Mouse (Mus musculus): ENCODE data around the gene Dppa5a.
"Not testable (repeated sequence)": the region's sequence is repeated elsewhere in the genome, so short reads cannot be mapped to it uniquely, and the experiment has no call there.

The Dppa5a gene

GRCm38 (mm10) chr9:78367959-78368358, at the start of gene Dppa5a:
TSS of gene Dppa5a (minus strand) at chr9:78368177.
- in situ Hi-C loops (cut with MseI, MboI) = not testable (repeated sequence)

- in situ Hi-C loops (cut with MseI, MboI) = no loop called here
These were observed 33.6 kb upstream of the Dppa5a start for GRCm38 (mm10) chr9:78401596-78401995.

GRCm38 (mm10) chr9:78400570-78400969, 32.6 kb upstream of the Dppa5a start:
- in situ Hi-C loops (cut with MseI, MboI) = no loop called here

- in situ Hi-C loops (cut with MseI, MboI) = no loop called here
These were observed 28.5 kb upstream of the Dppa5a start for GRCm38 (mm10) chr9:78396517-78396916.

- in situ Hi-C loops (cut with MseI, MboI) = no loop called here
These were observed 27.8 kb upstream of the Dppa5a start, which contains the start of gene Ddx43 for GRCm38 (mm10) chr9:78395630-78396351. TSS of gene Ddx43 (plus strand) at chr9:78395777.

GRCm38 (mm10) chr9:78395244-78395629, 27.3 kb upstream of the Dppa5a start:
- in situ Hi-C loops (cut with MseI, MboI) = no loop called here

- in situ Hi-C loops (cut with MseI, MboI) = loop anchor here in 1 of 2 experiments (5.0 kb wide), 1 partner anchor 37 kb away; the partner anchor contains the start of gene Gsta2
These were observed 26.6 kb upstream of the Dppa5a start for GRCm38 (mm10) chr9:78394602-78395001.

- in situ Hi-C loops (cut with MseI, MboI) = loop anchor here in 1 of 2 experiments (5.0 kb wide), 1 partner anchor 36 kb away; the partner anchor contains the start of gene Gsta2
These were observed 25.8 kb upstream of the Dppa5a start for GRCm38 (mm10) chr9:78393741-78394140.

- in situ Hi-C loops (cut with MseI, MboI) = loop anchor here in 1 of 2 experiments (5.0 kb wide), 1 partner anchor 33 kb away; the partner anchor contains the start of gene Gsta2
These were observed 22.0 kb upstream of the Dppa5a start for GRCm38 (mm10) chr9:78389981-78390380.

GRCm38 (mm10) chr9:78386947-78387346, 19.0 kb upstream of the Dppa5a start:
- in situ Hi-C loops (cut with MseI, MboI) = no loop called here

- in situ Hi-C loops (cut with MseI, MboI) = no loop called here
These were observed 17.9 kb upstream of the Dppa5a start for GRCm38 (mm10) chr9:78385893-78386292.

GRCm38 (mm10) chr9:78378113-78378785, 10.3 kb upstream of the Dppa5a start, which contains the start of gene Ooep:
TSS of gene Ooep (minus strand) at chr9:78378725.
- in situ Hi-C loops (cut with MseI, MboI) = no loop called here

GRCm38 (mm10) chr9:78377546-78377945, 9.6 kb upstream of the Dppa5a start:
- in situ Hi-C loops (cut with MseI, MboI) = no loop called here

GRCm38 (mm10) chr9:78375486-78375885, 7.5 kb upstream of the Dppa5a start:
- in situ Hi-C loops (cut with MseI, MboI) = no loop called here

GRCm38 (mm10) chr9:78374885-78375389, 7.0 kb upstream of the Dppa5a start:
- in situ Hi-C loops (cut with MseI, MboI) = no loop called here

GRCm38 (mm10) chr9:78374397-78374796, 6.4 kb upstream of the Dppa5a start:
- in situ Hi-C loops (cut with MseI, MboI) = no loop called here

GRCm38 (mm10) chr9:78372827-78373504, 5.0 kb upstream of the Dppa5a start:
- in situ Hi-C loops (cut with MseI, MboI) = no loop called here

- in situ Hi-C loops (cut with MseI, MboI) = no loop called here
These were observed 3.5 kb upstream of the Dppa5a start for GRCm38 (mm10) chr9:78371441-78371840.

GRCm38 (mm10) chr9:78369786-78370185, 1.8 kb upstream of the Dppa5a start:
- in situ Hi-C loops (cut with MseI, MboI) = no loop called here

- in situ Hi-C loops (cut with MseI, MboI) = no loop called here
These were observed 1.4 kb upstream of the Dppa5a start for GRCm38 (mm10) chr9:78369349-78369748.

- in situ Hi-C loops (cut with MseI, MboI) = no loop called here
These were observed 805 bp upstream of the Dppa5a start for GRCm38 (mm10) chr9:78368671-78369293.
